Mouse (Mus musculus): ENCODE results near the gene Itpkb.

- TF ChIP-seq CTCF (IDR thresholded peaks at IDR 0.05; ENCODE audit: low read depth) (no peak), EP300 (IDR thresholded peaks at IDR 0.05; ENCODE audit: low read depth) (no peak)
These were observed 15.6 kb upstream of the Itpkb start for GRCm38 (mm10) chr1:180314641-180315040.
